14 mouse cellular contexts compared by ENCODE assay signal in genomic region chr19:16728729-16729128, GRCm38 (mm10). TPM values are rescaled to one million over a fixed set of nuclear protein-coding genes. Genes with fewer than 3 reads are reported as not detected.
DNase-seq lines count a peak whose midpoint lies in the region; ATAC-seq and TF ChIP-seq lines count a peak whose summit lies in the region.
"Had no signal": no experiment of that assay in that cellular context is flagged by ENCODE, and none has a peak within 500 bp of the region (broad histone marks: within the 10 kb centered on the region; RNA-seq: fewer than 3 reads in every experiment).

No protein-coding gene starts in this region.

- no peak for TF ChIP-seq EP300 in liver, postnatal 0 days (IDR thresholded peaks at IDR 0.05; ENCODE audit: low read depth)

- no peak overlapping the region for H3K9ac ChIP-seq in hindbrain, postnatal 0 days (replicated peaks; ENCODE audit: low read length)
- H3K9ac ChIP-seq in hindbrain, embryonic 11.5 days (ENCODE audit: low read depth, low read length): no peak overlapping the region
- H3K9ac ChIP-seq in liver, postnatal 0 days (replicated peaks): no peak overlapping the region
- H3K9ac ChIP-seq: embryonic facial prominence, embryonic 13.5 days had no signal

- no peaks in the 10 kb centered on the region for H3K4me1 ChIP-seq in hindbrain, postnatal 0 days (ENCODE audit: insufficient read depth, low read length)
- no peaks in the 10 kb centered on the region for H3K4me1 ChIP-seq in hindbrain, embryonic 11.5 days (replicated peaks; ENCODE audit: control insufficient read depth, insufficient read depth, low read length)
- no peaks in the 10 kb centered on the region for H3K4me1 ChIP-seq in liver, postnatal 0 days (ENCODE audit: insufficient read depth)
- H3K4me1 ChIP-seq: embryonic facial prominence, embryonic 13.5 days had no signal

- peak; percentile 42; the same call in 1 of the 2 replicates for TF ChIP-seq CTCF in hindbrain, postnatal 0 days (IDR thresholded peaks at IDR 0.05; ENCODE audit: low read depth)
- TF ChIP-seq CTCF in liver, postnatal 0 days (IDR thresholded peaks at IDR 0.05; ENCODE audit: low read depth): peak; percentile 41

- peak; percentile 7 for DNase-seq in adrenal gland, postnatal 10 days
- DNase-seq in adrenal gland, adult 2 months: no peak
- DNase-seq in hindbrain, postnatal 0 days (ENCODE audit: low spot score): no peak
- DNase-seq in hindbrain, embryonic 11.5 days (ENCODE audit: low spot score): no peak
- no peak for DNase-seq in liver, postnatal 0 days
- no peak for DNase-seq in liver
- DNase-seq in spleen, postnatal 36 days (ENCODE audit: low spot score in 2 of 2): no peak
- DNase-seq: cerebellum, adult 18-20 months; heart, adult 18-20 months; lung, postnatal 36 days; midbrain, embryonic 14.5 days had no signal

- no peak overlapping the region for H3K27ac ChIP-seq in hindbrain, postnatal 0 days
- no peak overlapping the region for H3K27ac ChIP-seq in hindbrain, embryonic 11.5 days (ENCODE audit: low read depth, low read length)
- no peak overlapping the region for H3K27ac ChIP-seq in liver, postnatal 0 days (ENCODE audit: low read depth)
- H3K27ac ChIP-seq: embryonic facial prominence, embryonic 13.5 days had no signal

- 69% methylated on average over 2 of the region's 2 CpGs for WGBS in hindbrain, postnatal 0 days
- WGBS in hindbrain, embryonic 11.5 days: 59% methylated on average over 2 of the region's 2 CpGs
- 58% methylated on average over 2 of the region's 2 CpGs for WGBS in liver, postnatal 0 days (ENCODE audit: insufficient replicate concordance)

- H3K27me3 ChIP-seq in hindbrain, postnatal 0 days (ENCODE audit: insufficient read depth, low read length): no peaks in the 10 kb centered on the region
- no peaks in the 10 kb centered on the region for H3K27me3 ChIP-seq in hindbrain, embryonic 11.5 days (ENCODE audit: control insufficient read depth, insufficient read depth, low read length)
- no peaks in the 10 kb centered on the region for H3K27me3 ChIP-seq in liver, postnatal 0 days (ENCODE audit: insufficient read depth, low read length)
- H3K27me3 ChIP-seq: embryonic facial prominence, embryonic 13.5 days had no signal

- no peak overlapping the region for H3K4me2 ChIP-seq in hindbrain, postnatal 0 days (ENCODE audit: low read depth, low read length)
- H3K4me2 ChIP-seq in hindbrain, embryonic 11.5 days (replicated peaks; ENCODE audit: low read depth, low read length): no peak overlapping the region
- no peak overlapping the region for H3K4me2 ChIP-seq in liver, postnatal 0 days (ENCODE audit: low read depth, low read length)
- H3K4me2 ChIP-seq: embryonic facial prominence, embryonic 13.5 days had no signal

- no peak for ATAC-seq in hindbrain, postnatal 0 days
- ATAC-seq in hindbrain, embryonic 11.5 days (ENCODE audit: low FRiP score): no peak
- no peak for ATAC-seq in liver, postnatal 0 days
- 0 out of 2 replicates have a peak, but pooled peaks have one; percentile 39 for ATAC-seq in megakaryocyte progenitor cell, adult 5-6 weeks (replicated peaks; ENCODE audit: poor library complexity)

- no peaks in the 10 kb centered on the region for H3K9me3 ChIP-seq in hindbrain, postnatal 0 days (ENCODE audit: low read length)
- no peaks in the 10 kb centered on the region for H3K9me3 ChIP-seq in hindbrain, embryonic 11.5 days (ENCODE audit: control insufficient read depth, low read length)
- no peaks in the 10 kb centered on the region for H3K9me3 ChIP-seq in liver, postnatal 0 days (ENCODE audit: low read length)
- H3K9me3 ChIP-seq: embryonic facial prominence, embryonic 13.5 days; G1E had no signal

- no peaks in the 10 kb centered on the region for H3K36me3 ChIP-seq in hindbrain, postnatal 0 days (ENCODE audit: insufficient read depth, low read length)
- no peaks in the 10 kb centered on the region for H3K36me3 ChIP-seq in hindbrain, embryonic 11.5 days (ENCODE audit: control insufficient read depth, insufficient read depth, low read length)
- peaks cover 12% of the 10 kb centered on the region for H3K36me3 ChIP-seq in liver, postnatal 0 days (replicated peaks; ENCODE audit: insufficient read depth, low read length)
- H3K36me3 ChIP-seq: embryonic facial prominence, embryonic 13.5 days had no signal

- no peak overlapping the region for H3K4me3 ChIP-seq in hindbrain, postnatal 0 days (ENCODE audit: low read length)
- H3K4me3 ChIP-seq in hindbrain, embryonic 11.5 days (ENCODE audit: low read depth, low read length): no peak overlapping the region
- H3K4me3 ChIP-seq in liver, postnatal 0 days (ENCODE audit: low read depth, low read length): no peak overlapping the region
- H3K4me3 ChIP-seq: embryonic facial prominence, embryonic 13.5 days had no signal

RNA-seq across cellular contexts. Expression of gene Vps13a, which starts 52.0 kb away (rescaled TPM):
- 10 to 100 TPM; 30.2 to 42.4 TPM for total RNA-seq in adrenal gland, postnatal 10 days (2021)
- 10 to 100 TPM; 26.2 to 31.5 TPM for total RNA-seq in adrenal gland, adult 2 months (2021)
- polyA plus RNA-seq in adrenal gland, adult 2 months (2012; rRNA removed): 0.45 and 0.55 TPM in 2 replicates
- 9.1 and 13.1 TPM in 2 replicates for total RNA-seq in hindbrain, postnatal 0 days (2014; rRNA removed)
- polyA plus RNA-seq in hindbrain, postnatal 0 days (2015; fragmentation: Nextera tagmentation; extraction: Ambion mirVana): 8.1 and 8.2 TPM in 2 replicates
- polyA plus RNA-seq in hindbrain, embryonic 11.5 days (2014; fragmentation: Nextera tagmentation; extraction: Ambion mirVana): 10.0 and 15.7 TPM in 2 replicates
- 5.4 and 6.2 TPM in 2 replicates for polyA plus RNA-seq in liver, postnatal 0 days (2015; fragmentation: Nextera tagmentation; extraction: Ambion mirVana)
- 50.9 and 67.2 TPM in 2 replicates for total RNA-seq in megakaryocyte progenitor cell, adult 5-6 weeks (2015)
- 51.8 and 72.8 TPM in 2 replicates for total RNA-seq in megakaryocyte progenitor cell, adult 5-6 weeks (2017)
